Mouse (Mus musculus) retina, postnatal 1 day (tissue): Measurements from ENCODE around the gene Fap.

Experiments
- DNase-seq: peaks from one replicate; pipeline ENCODE4 v3.0.0-alpha.2; 2012

Fap gene

GRCm38 (mm10) chr2:62573753-62574159 is at the start of gene Fap:
Fap (minus strand) TSS chr2:62574075.
- DNase-seq, result no peak

GRCm38 (mm10) chr2:62623024-62623441 is 49.2 kb upstream of the Fap start:
- no peak for DNase-seq

GRCm38 (mm10) chr2:62619679-62620078 is 45.8 kb upstream of the Fap start:
- DNase-seq, result no peak

GRCm38 (mm10) chr2:62618934-62619341 is 45.1 kb upstream of the Fap start:
- no peak for DNase-seq

GRCm38 (mm10) chr2:62613133-62613532 is 39.3 kb upstream of the Fap start:
- DNase-seq, result no peak

GRCm38 (mm10) chr2:62606205-62606604 is 32.3 kb upstream of the Fap start:
- DNase-seq, result no peak

- DNase-seq, result no peak
Observed at GRCm38 (mm10) chr2:62603530-62603929, 29.7 kb upstream of the Fap start.

- no peak for DNase-seq
Observed at GRCm38 (mm10) chr2:62596586-62596985, 22.7 kb upstream of the Fap start.

GRCm38 (mm10) chr2:62594491-62594890 is 20.6 kb upstream of the Fap start:
- peak; percentile 53 for DNase-seq

GRCm38 (mm10) chr2:62591555-62591954 is 17.7 kb upstream of the Fap start:
- no peak for DNase-seq

GRCm38 (mm10) chr2:62589333-62589732 is 15.5 kb upstream of the Fap start:
- DNase-seq, result no peak

GRCm38 (mm10) chr2:62585769-62586168 is 11.9 kb upstream of the Fap start:
- no peak for DNase-seq

- no peak for DNase-seq
Observed at GRCm38 (mm10) chr2:62574962-62575361, 1.1 kb upstream of the Fap start.

- no peak for DNase-seq
Observed at GRCm38 (mm10) chr2:62574250-62574649, 375 bp upstream of the Fap start.

- no peak for DNase-seq
Observed at GRCm38 (mm10) chr2:62573099-62573752, 649 bp downstream of the Fap start.

- no peak for DNase-seq
Observed at GRCm38 (mm10) chr2:62564687-62565086, 9.2 kb downstream of the Fap start.

- peak; percentile 82 for DNase-seq
Observed at GRCm38 (mm10) chr2:62562661-62563485, 11.0 kb downstream of the Fap start.

- DNase-seq, result no peak
Observed at GRCm38 (mm10) chr2:62557417-62557816, 16.5 kb downstream of the Fap start.

- DNase-seq, result no peak
Observed at GRCm38 (mm10) chr2:62556349-62556748, 17.5 kb downstream of the Fap start.

- no peak for DNase-seq
Observed at GRCm38 (mm10) chr2:62549659-62550058, 24.2 kb downstream of the Fap start.

- DNase-seq, result no peak
Observed at GRCm38 (mm10) chr2:62549131-62549530, 24.7 kb downstream of the Fap start.

- no peak for DNase-seq
Observed at GRCm38 (mm10) chr2:62548104-62548503, 25.8 kb downstream of the Fap start.

GRCm38 (mm10) chr2:62535483-62535882 is 38.4 kb downstream of the Fap start:
- DNase-seq, result no peak

GRCm38 (mm10) chr2:62531065-62531464 is 42.8 kb downstream of the Fap start:
- DNase-seq, result no peak
